Mouse (Mus musculus) erythroblast, adult 5-6 weeks (primary cell): ENCODE results near the gene Specc1. TPM values are rescaled to one million over a fixed set of nuclear protein-coding genes. Genes with fewer than 3 reads are reported as not detected.

Experiments
- ATAC-seq: replicated peaks from 2 replicates; pipeline ENCODE4 v1.8.0; 2016; ENCODE audit warnings: moderate number of reproducible peaks, mild to moderate bottlenecking, moderate TSS enrichment, inconsistent platforms; ENCODE audit not compliant: poor library complexity, low FRiP score, severe bottlenecking
- total RNA-seq, 2 experiments: library from RNA; stranded (forward) in 1 of 2; stranded (reverse) in 1 of 2; fragments of 150-400 nt in 1 of 2; fragments of 200-764, 138-1000 nt in 1 of 2; gene quantifications; 2 replicates each; pipeline versions ENCODE4 v1.2.3 to v1.2.4; 2015 to 2017; ENCODE audit warnings: low replicate concordance in 2 of 2

Gene Specc1
- total RNA-seq, 2 experiments from 2014 or later: 950 to 2,020 TPM

- no peak for ATAC-seq
Observed at GRCm38 (mm10) chr11:62213384-62213989, 256.9 kb downstream of the Specc1 start.

DNA sequence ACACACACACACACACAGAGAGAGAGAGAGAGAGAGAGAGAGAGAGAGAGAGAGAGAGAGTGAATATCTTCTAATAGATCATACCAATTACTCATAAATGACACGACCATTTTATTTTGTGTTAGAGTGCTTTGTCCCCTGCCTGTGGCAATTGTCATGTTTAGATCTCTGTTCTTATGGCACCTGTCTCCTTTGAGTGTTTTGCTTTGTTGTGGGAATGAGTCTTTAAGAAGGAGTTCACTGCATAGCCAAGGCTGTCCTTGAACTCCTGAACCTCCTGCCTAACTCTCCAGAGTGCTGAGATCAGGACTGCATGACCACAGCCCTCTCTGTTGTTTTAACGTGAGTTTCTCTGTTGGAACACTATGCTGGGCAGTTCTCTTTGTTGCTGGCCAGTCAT, 258.5 kb downstream of the Specc1 start:
- no peak for ATAC-seq

DNA sequence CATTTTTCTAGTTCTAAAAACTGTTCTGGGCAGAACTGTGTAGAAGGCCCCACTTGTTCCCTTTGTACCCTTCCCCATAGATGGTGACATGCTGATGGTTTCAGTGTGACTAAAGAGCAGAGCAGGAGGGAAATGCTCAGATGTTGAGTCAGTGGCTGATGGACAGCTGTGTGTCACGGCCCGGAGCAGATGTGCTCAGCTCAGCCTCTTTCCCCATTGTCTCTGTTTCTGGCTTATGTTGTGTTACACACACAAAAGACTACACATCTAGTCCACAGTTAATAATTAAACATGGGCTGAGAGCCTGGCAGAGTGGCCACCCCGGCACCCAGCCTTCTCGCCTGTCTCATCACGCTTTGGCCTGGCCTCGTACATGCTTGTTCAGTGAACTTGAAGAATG, 261.2 kb downstream of the Specc1 start:
- ATAC-seq: no peak

- ATAC-seq: no peak
Observed at GRCm38 (mm10) chr11:62220756-62221510, 264.4 kb downstream of the Specc1 start.

DNA sequence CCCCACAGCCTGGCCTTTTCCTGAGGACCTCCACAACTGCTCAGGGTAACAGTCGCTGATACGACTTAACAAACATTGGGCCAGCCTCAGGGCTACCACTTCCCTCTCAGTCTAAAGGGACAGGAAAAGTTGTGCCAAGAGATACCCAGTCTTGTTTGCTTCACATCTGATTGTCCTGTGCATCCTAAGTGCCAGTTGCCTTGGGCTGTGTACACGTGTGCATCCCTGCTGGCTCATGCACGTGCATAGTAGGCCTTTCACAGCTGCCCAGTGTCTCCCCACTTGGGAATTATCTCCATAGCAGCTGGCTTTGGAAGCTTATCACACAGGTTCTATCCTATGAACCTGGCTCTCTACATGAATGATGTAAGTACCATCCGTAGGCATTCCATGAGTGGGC, 266.9 kb downstream of the Specc1 start:
- ATAC-seq: no peak

GRCm38 (mm10) chr11:62223962-62224361, 267.4 kb downstream of the Specc1 start:
- no peak for ATAC-seq

DNA sequence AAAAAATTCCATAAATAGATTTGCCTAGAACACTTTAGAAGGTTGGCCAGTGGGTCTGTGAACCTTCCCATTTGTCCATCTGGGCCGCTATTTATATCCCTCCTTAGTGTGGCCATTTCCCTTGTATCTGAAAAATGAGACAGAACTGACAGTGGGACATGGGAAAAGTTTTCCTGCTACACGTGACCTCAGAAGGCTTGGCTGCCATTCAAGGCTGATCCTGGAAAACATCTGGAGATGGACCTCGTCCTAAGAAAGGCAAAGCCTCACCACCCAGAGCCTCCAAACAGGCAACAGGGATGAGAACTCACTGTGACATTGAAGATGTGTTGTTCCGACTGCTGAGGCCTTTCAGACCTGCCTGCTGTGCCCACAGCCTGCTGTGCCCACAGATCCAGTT, 268.2 kb downstream of the Specc1 start:
- ATAC-seq: no peak

DNA sequence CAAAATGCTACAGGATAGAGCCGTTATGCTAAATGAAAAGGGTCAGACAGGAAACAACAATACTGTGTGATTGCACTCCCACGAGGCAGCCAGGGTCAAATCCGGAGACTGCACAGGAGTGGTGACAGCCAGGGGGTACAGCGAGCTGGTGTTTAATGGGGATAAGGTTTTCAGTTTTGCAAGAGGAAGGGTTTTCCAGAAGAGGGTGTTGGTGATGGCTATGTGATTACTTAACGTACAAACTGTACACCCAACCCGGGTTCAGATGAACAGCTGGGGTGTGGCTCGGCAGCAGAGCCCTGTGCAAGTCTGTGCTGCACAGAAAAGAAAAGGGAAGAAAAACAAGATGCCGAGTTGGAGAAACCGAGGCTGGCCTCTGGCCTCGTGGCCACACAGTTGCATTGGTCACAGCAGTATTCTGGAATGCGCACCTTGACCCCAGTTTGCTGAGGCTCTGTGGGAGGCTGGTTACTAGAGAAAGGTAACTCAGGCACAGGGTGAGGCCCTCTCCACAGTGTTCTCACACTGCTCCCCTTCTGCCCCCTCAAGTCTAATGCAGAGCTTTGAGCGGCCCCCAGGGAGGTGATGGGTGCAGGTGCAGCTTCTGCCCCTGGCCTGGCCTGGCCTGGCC, 284.2 kb downstream of the Specc1 start:
- ATAC-seq: no peak

GRCm38 (mm10) chr11:62243871-62244270, 287.3 kb downstream of the Specc1 start:
- ATAC-seq: no peak

- ATAC-seq: no peak
Observed at GRCm38 (mm10) chr11:62244471-62244870, 287.9 kb downstream of the Specc1 start.

GRCm38 (mm10) chr11:62247759-62248400, 291.3 kb downstream of the Specc1 start:
- 0 out of 2 replicates have a peak, but pooled peaks have one; percentile 16 for ATAC-seq

GRCm38 (mm10) chr11:62248401-62249244, 292.1 kb downstream of the Specc1 start, which contains the start of gene Adora2b:
TSS of gene Adora2b (plus strand) at chr11:62248984.
- no peak for ATAC-seq

DNA sequence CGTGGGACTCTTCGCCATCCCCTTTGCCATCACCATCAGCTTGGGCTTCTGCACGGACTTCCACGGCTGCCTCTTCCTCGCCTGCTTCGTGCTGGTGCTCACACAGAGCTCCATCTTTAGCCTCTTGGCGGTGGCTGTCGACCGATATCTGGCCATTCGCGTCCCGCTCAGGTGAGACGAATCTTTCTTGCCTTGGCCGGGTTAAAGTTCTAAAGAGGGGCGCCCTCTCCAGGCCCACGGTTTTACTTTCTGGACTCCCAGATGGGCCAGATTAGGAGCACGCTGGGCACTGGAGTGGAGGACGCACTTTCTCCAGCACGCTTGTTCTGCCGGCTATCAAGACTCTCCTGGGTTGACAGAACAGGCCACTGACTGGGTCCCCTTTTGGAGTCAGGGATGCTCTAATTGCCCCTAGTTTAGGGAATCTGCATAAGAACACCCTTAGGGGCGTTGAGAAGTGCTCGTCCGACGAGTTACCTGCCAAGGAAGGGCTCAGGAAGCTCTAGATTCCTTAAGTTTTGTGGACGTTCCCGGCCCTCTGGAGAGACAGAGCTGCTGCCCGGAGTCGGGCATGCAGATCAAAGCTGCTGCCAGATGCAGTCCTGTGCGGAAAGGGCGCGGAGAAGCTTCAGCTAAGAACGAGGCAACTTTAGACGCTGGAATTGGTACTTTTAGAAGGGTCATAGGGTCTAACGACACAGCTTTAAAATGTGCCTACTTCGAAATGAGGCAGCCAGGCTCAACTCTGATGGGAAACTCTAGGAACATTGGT, 292.9 kb downstream of the Specc1 start:
- no peak for ATAC-seq

- no peak for ATAC-seq
Observed at GRCm38 (mm10) chr11:62251047-62251446, 294.5 kb downstream of the Specc1 start.

GRCm38 (mm10) chr11:62253380-62253779, 296.8 kb downstream of the Specc1 start:
- no peak for ATAC-seq

GRCm38 (mm10) chr11:62259214-62259613, 302.7 kb downstream of the Specc1 start:
- no peak for ATAC-seq

- no peak for ATAC-seq
Observed at GRCm38 (mm10) chr11:62263599-62263998, 307.0 kb downstream of the Specc1 start.

- no peak for ATAC-seq
Observed at GRCm38 (mm10) chr11:62264018-62264417, 307.5 kb downstream of the Specc1 start.

DNA sequence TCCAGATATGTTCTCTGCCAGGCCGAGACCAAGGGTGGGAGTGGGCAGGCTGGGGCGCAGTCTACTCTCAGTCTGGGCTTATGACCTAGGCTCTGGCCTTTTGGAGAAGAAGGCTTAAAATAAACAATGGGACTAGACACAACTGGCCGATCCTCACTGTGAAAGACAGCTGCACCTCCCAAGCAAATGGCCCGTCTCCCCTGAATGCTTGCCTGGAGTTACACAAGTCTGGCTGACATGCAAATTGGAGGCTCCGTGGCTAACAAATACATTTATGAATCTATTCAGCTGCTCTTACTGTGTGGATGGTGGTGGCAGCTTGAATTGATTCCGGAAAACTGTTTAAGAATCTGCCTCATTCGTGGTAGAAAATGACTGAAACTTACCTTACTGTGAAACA, 309.1 kb downstream of the Specc1 start:
- no peak for ATAC-seq
